Mouse (Mus musculus) left cerebral cortex, postnatal 10 days (tissue): Measurements from ENCODE around the gene Ttll6. TPM values are rescaled to one million over a fixed set of nuclear protein-coding genes. Genes with fewer than 3 reads are reported as not detected.

Experiments used
- DNase-seq, 2 experiments: peaks; one replicate each; pipeline ENCODE4 v3.0.0; 2021 to 2022; ENCODE audit warnings: low spot score in 2 of 2, mixed read lengths in 1 of 2; ENCODE audit errors: extremely low spot score in 1 of 2
- intact Hi-C: fragments of 180-260 bp; cut with DNase I; formaldehyde crosslinking; loops from one replicate; pipeline ENCODE4 v1.15.1; 2025
- total RNA-seq, 2 experiments: library from RNA; stranded (reverse); gene quantifications; 2 replicates each; pipeline ENCODE4 v1.2.3; 2021

Gene Ttll6
- total RNA-seq, 2 experiments from 2014 or later, result 0.24 to 0.53 TPM

DNA sequence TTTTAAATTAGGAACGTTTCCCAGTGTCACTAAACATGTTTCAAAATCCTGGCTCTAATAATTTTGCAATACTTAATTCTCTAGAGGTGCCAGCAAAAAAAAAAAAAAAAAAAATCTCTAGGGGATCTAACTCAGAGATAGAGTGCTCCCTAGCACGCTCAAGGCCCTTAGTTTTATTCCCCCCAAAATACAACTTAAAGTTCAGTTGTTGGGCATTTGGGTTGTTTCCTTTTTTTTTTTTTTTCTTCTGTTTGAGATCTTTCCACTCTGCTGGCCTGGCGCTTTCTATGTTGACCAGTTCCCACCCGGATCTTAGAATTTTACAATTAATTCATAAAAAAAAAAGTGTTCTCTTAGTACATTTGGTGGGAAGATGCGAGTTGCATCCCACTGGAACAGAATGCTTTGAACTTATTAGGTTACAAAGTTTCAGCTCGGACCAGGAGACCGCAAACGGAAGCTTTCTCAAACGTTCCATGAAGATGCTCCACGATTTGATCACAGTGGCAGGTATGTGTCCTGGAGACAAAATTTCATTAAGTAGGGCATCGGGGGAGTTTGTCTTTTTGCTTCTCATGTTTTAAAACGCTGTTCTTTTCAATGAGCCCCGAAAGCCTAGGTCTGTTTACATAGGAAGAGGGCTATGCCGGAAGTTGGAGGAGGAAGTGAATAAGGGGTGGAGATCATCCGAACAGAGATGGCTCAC is 72.0 kb downstream of the Ttll6 start:
- intact Hi-C loops, result no loop called here
- DNase-seq, result no peak

Other genes starting within 250 kb of the Ttll6 start
- not detected for gene B4galnt2, start 218.9 kb upstream of the Ttll6 start, total RNA-seq
- under 1 TPM; 0.10 to 0.75 TPM for gene Igf2bp1, start 127.8 kb upstream of the Ttll6 start, total RNA-seq
- gene Gip, start 109.2 kb upstream of the Ttll6 start, total RNA-seq, result not detected
- 10 to 100 TPM; 87.1 to 96.3 TPM for gene Snf8, start 98.9 kb upstream of the Ttll6 start, total RNA-seq
- 10 to 100 TPM; 63.0 to 64.2 TPM for gene Ube2z, start 68.4 kb upstream of the Ttll6 start, total RNA-seq
- gene Atp5g1, start 58.1 kb upstream of the Ttll6 start, total RNA-seq, result 100 to 1,000 TPM; 556 to 586 TPM
- gene Calcoco2, start 21.8 kb upstream of the Ttll6 start, total RNA-seq, result not detected
- gene Hoxb13, start 60.5 kb downstream of the Ttll6 start, total RNA-seq, result not detected
- gene Hoxb9, start 137.7 kb downstream of the Ttll6 start, total RNA-seq, result not detected
- gene Hoxb8, start 148.1 kb downstream of the Ttll6 start, total RNA-seq, result not detected
- not detected for gene Hoxb7, start 152.8 kb downstream of the Ttll6 start, total RNA-seq
- not detected for gene Hoxb6, start 158.7 kb downstream of the Ttll6 start, total RNA-seq
- not detected for gene Hoxb5, start 169.6 kb downstream of the Ttll6 start, total RNA-seq
- not detected for gene Hoxb4, start 184.5 kb downstream of the Ttll6 start, total RNA-seq
- gene Hoxb3, start 189.5 kb downstream of the Ttll6 start, total RNA-seq, result not detected
- not detected for gene Hoxb2, start 216.7 kb downstream of the Ttll6 start, total RNA-seq
- not detected for gene Hoxb1, start 232.0 kb downstream of the Ttll6 start, total RNA-seq